Comparison of ENCODE assay signal across 8 mouse cellular contexts in genomic region chr5:108433804-108434587, GRCm38 (mm10). TPM values are rescaled to one million over a fixed set of nuclear protein-coding genes. Genes with fewer than 3 reads are reported as not detected.
DNase-seq lines count a peak whose midpoint lies in the region; ATAC-seq and TF ChIP-seq lines count a peak whose summit lies in the region.

Atp5k (minus strand) TSS chr5:108434448.

- H3K36me3 ChIP-seq in C2C12 (ENCODE audit: control insufficient read depth, insufficient read depth) = peaks cover 30% of the 10 kb centered on the region
- H3K36me3 ChIP-seq in erythroblast, embryonic 14.5 days (ENCODE audit: control insufficient read depth) = peaks cover 39% of the 10 kb centered on the region
- H3K36me3 ChIP-seq in heart, embryonic 12.5 days = peaks cover 36% of the 10 kb centered on the region
- H3K36me3 ChIP-seq in kidney, postnatal 0 days (ENCODE audit: insufficient read depth, low read length) = 0 out of 2 replicates have a peak, but pooled peaks cover 16% of the 10 kb centered on the region
- peaks cover 13% of the 10 kb centered on the region for H3K36me3 ChIP-seq in liver, embryonic 11.5 days (ENCODE audit: control insufficient read depth, insufficient read depth, low read length)
- peaks cover 3% of the 10 kb centered on the region for H3K36me3 ChIP-seq in stomach, embryonic 14.5 days (ENCODE audit: control insufficient read depth, insufficient read depth, low read length)

- H3ac ChIP-seq in C2C12 (ENCODE audit: control insufficient read depth, insufficient read length, low read depth) = peak within 1 kb of the TSS; percentile 79

- peaks cover 13% of the 10 kb centered on the region for H3K27me3 ChIP-seq in C2C12 (ENCODE audit: control insufficient read depth, insufficient read depth, insufficient read length)
- H3K27me3 ChIP-seq in erythroblast, embryonic 14.5 days (ENCODE audit: control insufficient read depth) = peaks cover 14% of the 10 kb centered on the region
- H3K27me3 ChIP-seq in heart, embryonic 12.5 days (replicated peaks) = peaks cover 25% of the 10 kb centered on the region
- H3K27me3 ChIP-seq in kidney, postnatal 0 days (ENCODE audit: insufficient read depth, low read length) = no peaks in the 10 kb centered on the region
- no peaks in the 10 kb centered on the region for H3K27me3 ChIP-seq in liver, embryonic 11.5 days (replicated peaks; ENCODE audit: control insufficient read depth, insufficient read depth, low read length)
- no peaks in the 10 kb centered on the region for H3K27me3 ChIP-seq in stomach, embryonic 14.5 days (ENCODE audit: control insufficient read depth, insufficient read depth, low read length)

- H3K79me3 ChIP-seq in C2C12 (ENCODE audit: low read depth) = peaks cover 16% of the 10 kb centered on the region

- peak within 1 kb of the TSS; percentile 92 for H3K4me3 ChIP-seq in C2C12 (ENCODE audit: insufficient read depth, poor library complexity, severe bottlenecking)
- H3K4me3 ChIP-seq in erythroblast, embryonic 14.5 days (replicated peaks) = peak within 1 kb of the TSS; percentile 84
- peak within 1 kb of the TSS; percentile 89 for H3K4me3 ChIP-seq in heart, embryonic 12.5 days
- peak within 1 kb of the TSS; percentile 94 for H3K4me3 ChIP-seq in kidney, postnatal 0 days (replicated peaks; ENCODE audit: low read depth, low read length)
- peak within 1 kb of the TSS; percentile 77 for H3K4me3 ChIP-seq in liver, embryonic 11.5 days (ENCODE audit: low read depth, low read length)
- peak within 1 kb of the TSS; percentile 89 for H3K4me3 ChIP-seq in stomach, embryonic 14.5 days (ENCODE audit: low read depth, low read length)

- peak; percentile 46; the same call in 1 of the 2 replicates for TF ChIP-seq POLR2A in brain, embryonic 14.5 days (IDR thresholded peaks at IDR 0.05; ENCODE audit: borderline replicate concordance, extremely low read depth, insufficient read depth, insufficient read length, poor library complexity, severe bottlenecking)

- no peaks in the 10 kb centered on the region for H3K9me3 ChIP-seq in erythroblast, embryonic 14.5 days (ENCODE audit: control insufficient read depth, low read length)
- no peaks in the 10 kb centered on the region for H3K9me3 ChIP-seq in heart, embryonic 12.5 days (replicated peaks)
- H3K9me3 ChIP-seq in kidney, postnatal 0 days (replicated peaks; ENCODE audit: low read length) = no peaks in the 10 kb centered on the region
- H3K9me3 ChIP-seq in liver, embryonic 11.5 days (ENCODE audit: control insufficient read depth, low read length) = no peaks in the 10 kb centered on the region
- H3K9me3 ChIP-seq in stomach, embryonic 14.5 days (ENCODE audit: control insufficient read depth, low read depth, low read length) = no peaks in the 10 kb centered on the region

- peaks cover 28% of the 10 kb centered on the region for H3K4me1 ChIP-seq in erythroblast, embryonic 14.5 days (ENCODE audit: control insufficient read depth)
- H3K4me1 ChIP-seq in heart, embryonic 12.5 days (replicated peaks) = peaks cover 15% of the 10 kb centered on the region
- no peaks in the 10 kb centered on the region for H3K4me1 ChIP-seq in kidney, postnatal 0 days (replicated peaks; ENCODE audit: insufficient read depth, low read length)
- peaks cover 11% of the 10 kb centered on the region for H3K4me1 ChIP-seq in liver, embryonic 11.5 days (replicated peaks; ENCODE audit: control insufficient read depth, insufficient read depth, low read length)
- peaks cover 5% of the 10 kb centered on the region for H3K4me1 ChIP-seq in stomach, embryonic 14.5 days (ENCODE audit: control insufficient read depth, insufficient read depth, low read length)

- DNase-seq in brain, embryonic 14.5 days (ENCODE audit: low read depth) = peak; percentile 96
- peak; percentile 96 for DNase-seq in kidney, postnatal 0 days (ENCODE audit: low spot score)
- DNase-seq in liver, embryonic 11.5 days (ENCODE audit: low spot score) = peak; percentile 90
- DNase-seq in naive thymus-derived CD4-positive, alpha-beta T cell, adult 2 months (ENCODE audit: low read depth) = peak; percentile 96

- peak within 1 kb of the TSS; percentile 61; the same call in 1 of the 2 replicates for H3K27ac ChIP-seq in heart, embryonic 12.5 days (ENCODE audit: poor library complexity, severe bottlenecking)
- H3K27ac ChIP-seq in kidney, postnatal 0 days = peak within 1 kb of the TSS; percentile 72
- H3K27ac ChIP-seq in liver, embryonic 11.5 days (ENCODE audit: low read depth, low read length) = 0 out of 2 replicates have a peak within 1 kb of the TSS, but pooled peaks have one; percentile 47
- H3K27ac ChIP-seq in stomach, embryonic 14.5 days (ENCODE audit: low read length) = no peak within 1 kb of the TSS

- TF ChIP-seq CTCF in C2C12 (IDR thresholded peaks at IDR 0.05; ENCODE audit: control insufficient read depth, insufficient read depth, insufficient read length) = peak; percentile 74
- peak; percentile 92 for TF ChIP-seq CTCF in brain, embryonic 14.5 days (IDR thresholded peaks at IDR 0.05; ENCODE audit: borderline replicate concordance, extremely low read depth, insufficient read depth, insufficient read length)
- peak; percentile 96 for TF ChIP-seq CTCF in kidney, postnatal 0 days (IDR thresholded peaks at IDR 0.05; ENCODE audit: low read depth)

- H3K9ac ChIP-seq in heart, embryonic 12.5 days = peak within 1 kb of the TSS; percentile 93
- peak within 1 kb of the TSS; percentile 90 for H3K9ac ChIP-seq in kidney, postnatal 0 days (ENCODE audit: low read depth, low read length)
- peak within 1 kb of the TSS; percentile 82 for H3K9ac ChIP-seq in liver, embryonic 11.5 days (ENCODE audit: low read depth, low read length)
- peak within 1 kb of the TSS; percentile 76 for H3K9ac ChIP-seq in stomach, embryonic 14.5 days (replicated peaks; ENCODE audit: low read depth, low read length)

- H3K79me2 ChIP-seq in C2C12 (ENCODE audit: control insufficient read depth, insufficient read depth) = peaks cover 19% of the 10 kb centered on the region

- H3K4me2 ChIP-seq in heart, embryonic 12.5 days = peak within 1 kb of the TSS; percentile 76
- H3K4me2 ChIP-seq in kidney, postnatal 0 days (ENCODE audit: low read length) = peak within 1 kb of the TSS; percentile 64
- peak within 1 kb of the TSS; percentile 93 for H3K4me2 ChIP-seq in liver, embryonic 11.5 days
- peak within 1 kb of the TSS; percentile 82 for H3K4me2 ChIP-seq in stomach, embryonic 14.5 days (replicated peaks; ENCODE audit: low read depth, low read length)

- ATAC-seq in heart, embryonic 12.5 days (ENCODE audit: insufficient number of reproducible peaks, low FRiP score) = peak; percentile 81
- peak; percentile 89 for ATAC-seq in kidney, postnatal 0 days (replicated peaks; ENCODE audit: low FRiP score, low read depth)
- peak; percentile 87 for ATAC-seq in liver, embryonic 11.5 days (replicated peaks; ENCODE audit: low FRiP score)
- ATAC-seq in stomach, embryonic 14.5 days (ENCODE audit: insufficient number of reproducible peaks, insufficient read depth, low FRiP score, low read depth) = peak; percentile 90

- WGBS in heart, embryonic 12.5 days = under 1% methylated on average over 42 of the region's 42 CpGs
- under 1% methylated on average over 42 of the region's 42 CpGs for WGBS in kidney, postnatal 0 days
- under 1% methylated on average over 42 of the region's 42 CpGs for WGBS in liver, embryonic 11.5 days
- under 1% methylated on average over 42 of the region's 42 CpGs for WGBS in stomach, embryonic 14.5 days

TF ChIP-seq in C2C12, 6 proteins besides CTCF, POLR2A, EP300 and RAD21:
- TF ChIP-seq FOSL1 (IDR thresholded peaks at IDR 0.05; ENCODE audit: insufficient read depth, low read length, poor library complexity, severe bottlenecking) (no peak), MAX (IDR thresholded peaks at IDR 0.05) (no peak), CEBPB (IDR thresholded peaks at IDR 0.05; ENCODE audit: low read depth) (no peak), MYOD1 (IDR thresholded peaks at IDR 0.05; ENCODE audit: control insufficient read depth, insufficient read length, low read depth) (no peak), MYOG (IDR thresholded peaks at IDR 0.05; ENCODE audit: control insufficient read depth, extremely low read depth, insufficient read length) (no peak), USF1 (IDR thresholded peaks at IDR 0.05; ENCODE audit: low read depth) (no peak)

RNA-seq across cellular contexts. Expression of gene Atp5k, which starts in this region (rescaled TPM):
- polyA plus RNA-seq in C2C12 (2012; fragmentation: generic; extraction: Trizol) = 1,015 TPM
- polyA plus RNA-seq in brain, embryonic 14.5 days (2012; rRNA removed) = 119 and 156 TPM in 2 replicates
- polyA plus RNA-seq in erythroblast, embryonic 14.5 days (2012) = 22.6 and 24.2 TPM in 2 replicates
- polyA plus RNA-seq in heart, embryonic 12.5 days (2016; fragmentation: Nextera tagmentation; extraction: Ambion mirVana) = 891 and 894 TPM in 2 replicates
- polyA plus RNA-seq in kidney, postnatal 0 days (2015; fragmentation: Nextera tagmentation; extraction: Ambion mirVana) = 745 and 753 TPM in 2 replicates
- 419 and 473 TPM in 2 replicates for polyA plus RNA-seq in liver, embryonic 11.5 days (2014; fragmentation: Nextera tagmentation; extraction: Ambion mirVana)
- polyA plus RNA-seq in stomach, embryonic 14.5 days (2014; fragmentation: Nextera tagmentation; extraction: Ambion mirVana) = 402 and 448 TPM in 2 replicates
